Mouse (Mus musculus) spleen, adult 2 months (tissue): Measurements from ENCODE around the gene Ipo5.

Source experiments
- CTCF ChIP-seq: fragments of 200-500 bp; IDR thresholded peaks from 2 replicates; pipeline ENCODE4 v1.5.1; 2011; ENCODE audit warnings: mild to moderate bottlenecking, inconsistent platforms; ENCODE audit not compliant: insufficient read depth, insufficient read length, insufficient replicate concordance; ENCODE audit errors: extremely low read depth
- POLR2A ChIP-seq: fragments of 200-500 bp; IDR thresholded peaks from 2 replicates; pipeline ENCODE4 v1.6.1; 2011; ENCODE audit warnings: low read depth, low read length, inconsistent platforms

DNA sequence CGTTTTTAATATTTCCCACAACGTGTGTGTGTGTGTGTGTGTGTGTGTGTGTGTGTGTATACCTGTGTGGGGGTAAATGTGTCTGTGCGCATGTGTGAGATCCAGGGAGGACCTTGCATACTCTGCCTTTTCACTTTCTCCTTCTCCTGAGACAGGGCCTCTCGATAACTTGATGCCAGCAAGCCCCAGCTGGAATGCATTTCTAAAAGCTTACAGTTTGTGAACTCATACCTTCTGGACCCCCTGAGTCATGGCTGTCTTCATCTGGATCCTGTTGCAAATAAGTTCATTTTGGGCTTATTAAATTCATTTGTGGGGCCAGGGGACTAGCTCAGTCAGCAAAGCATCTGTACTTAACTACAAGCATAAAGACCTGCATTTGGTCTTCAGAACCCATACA, 57.7 kb downstream of the Ipo5 start:
- TF ChIP-seq CTCF (no peak), POLR2A (no peak)
